ENCODE assay signal across 9 mouse cellular contexts in the genomic region with DNA sequence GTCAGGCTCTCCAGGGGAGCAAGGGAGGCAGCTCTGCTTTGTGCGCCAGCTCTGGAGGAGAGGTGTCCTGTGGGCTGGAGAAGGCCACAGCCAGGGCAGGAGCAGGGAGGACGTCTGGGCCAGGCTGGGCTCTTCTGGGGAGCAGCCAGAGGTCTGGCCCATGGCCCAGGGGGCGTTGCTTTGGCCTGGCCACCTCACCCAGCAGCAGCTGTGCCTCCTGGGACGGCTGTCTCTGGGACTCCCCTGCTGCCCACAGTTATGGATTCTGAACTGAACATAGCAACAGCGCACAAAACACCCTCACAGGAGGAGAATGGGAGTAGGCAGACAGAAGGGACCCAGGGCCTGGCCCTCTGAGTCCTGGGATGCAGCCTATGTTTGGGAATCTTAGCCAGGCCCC.
DNase-seq lines count a peak whose midpoint lies in the region; ATAC-seq and TF ChIP-seq lines count a peak whose summit lies in the region.
"Had no signal": no experiment of that assay in that cellular context is flagged by ENCODE, and none has a peak within 500 bp of the region (broad histone marks: within the 10 kb centered on the region; RNA-seq: fewer than 3 reads in every experiment).

No protein-coding gene starts in this region.

- no peaks in the 10 kb centered on the region for H3K9me3 ChIP-seq in intestine, embryonic 16.5 days (ENCODE audit: control insufficient read depth, low read length)
- H3K9me3 ChIP-seq in intestine, embryonic 15.5 days, result no peaks in the 10 kb centered on the region
- H3K9me3 ChIP-seq in intestine, postnatal 0 days (ENCODE audit: control insufficient read depth), result no peaks in the 10 kb centered on the region
- H3K9me3 ChIP-seq: hindbrain, embryonic 15.5 days had no signal

- no peak overlapping the region for H3K27ac ChIP-seq in intestine, embryonic 16.5 days (ENCODE audit: low read length)
- no peak overlapping the region for H3K27ac ChIP-seq in intestine, embryonic 15.5 days
- H3K27ac ChIP-seq in intestine, postnatal 0 days (ENCODE audit: low read depth, low read length), result no peak overlapping the region
- H3K27ac ChIP-seq: hindbrain, embryonic 15.5 days had no signal

- no peak overlapping the region for H3K4me2 ChIP-seq in intestine, embryonic 16.5 days (ENCODE audit: low read depth, low read length)
- no peak overlapping the region for H3K4me2 ChIP-seq in intestine, embryonic 15.5 days (replicated peaks)
- H3K4me2 ChIP-seq in intestine, postnatal 0 days (replicated peaks; ENCODE audit: low read depth), result no peak overlapping the region
- H3K4me2 ChIP-seq: hindbrain, embryonic 15.5 days had no signal

- no peak for TF ChIP-seq CTCF in intestine, postnatal 0 days (IDR thresholded peaks at IDR 0.05; ENCODE audit: low read depth)

- WGBS in intestine, embryonic 16.5 days, result 48% methylated on average over 5 of the region's 5 CpGs
- 61% methylated on average over 5 of the region's 5 CpGs for WGBS in intestine, embryonic 15.5 days
- WGBS in intestine, postnatal 0 days, result 54% methylated on average over 5 of the region's 5 CpGs

- no peaks in the 10 kb centered on the region; the same call in 1 of the 2 replicates for H3K4me1 ChIP-seq in intestine, embryonic 16.5 days (ENCODE audit: control insufficient read depth, insufficient read depth, low read length)
- H3K4me1 ChIP-seq in intestine, embryonic 15.5 days (replicated peaks), result peaks cover 5% of the 10 kb centered on the region; the same call in 1 of the 2 replicates
- no peaks in the 10 kb centered on the region for H3K4me1 ChIP-seq in intestine, postnatal 0 days (replicated peaks; ENCODE audit: control insufficient read depth, insufficient read depth, low read length)

- H3K9ac ChIP-seq in intestine, embryonic 16.5 days (ENCODE audit: low read depth, low read length), result 0 out of 2 replicates have a peak overlapping the region, but pooled peaks have one; percentile 24
- H3K9ac ChIP-seq in intestine, embryonic 15.5 days, result no peak overlapping the region
- no peak overlapping the region for H3K9ac ChIP-seq in intestine, postnatal 0 days (ENCODE audit: low read depth, low read length)
- H3K9ac ChIP-seq: hindbrain, embryonic 15.5 days had no signal

- no peaks in the 10 kb centered on the region for H3K36me3 ChIP-seq in intestine, embryonic 16.5 days (ENCODE audit: control insufficient read depth, insufficient read depth, low read length)
- H3K36me3 ChIP-seq in intestine, embryonic 15.5 days, result no peaks in the 10 kb centered on the region
- H3K36me3 ChIP-seq in intestine, postnatal 0 days (ENCODE audit: control insufficient read depth, insufficient read depth), result no peaks in the 10 kb centered on the region
- H3K36me3 ChIP-seq: hindbrain, embryonic 15.5 days had no signal

- intact Hi-C loops in gastrocnemius, postnatal 14 days (cut with DNase I; ENCODE audit: low total_unique reads), result no loop called here

- H3K4me3 ChIP-seq in intestine, embryonic 16.5 days (ENCODE audit: low read length), result no peak overlapping the region
- no peak overlapping the region for H3K4me3 ChIP-seq in intestine, embryonic 15.5 days (replicated peaks)
- H3K4me3 ChIP-seq in intestine, postnatal 0 days (ENCODE audit: low read depth, low read length), result no peak overlapping the region
- H3K4me3 ChIP-seq: hindbrain, embryonic 15.5 days had no signal

- no peaks in the 10 kb centered on the region for H3K27me3 ChIP-seq in intestine, embryonic 16.5 days (replicated peaks; ENCODE audit: control insufficient read depth, insufficient read depth, low read length)
- H3K27me3 ChIP-seq in intestine, embryonic 15.5 days (replicated peaks), result no peaks in the 10 kb centered on the region
- H3K27me3 ChIP-seq in intestine, postnatal 0 days (replicated peaks; ENCODE audit: control insufficient read depth, insufficient read depth, low read length), result no peaks in the 10 kb centered on the region
- H3K27me3 ChIP-seq: hindbrain, embryonic 15.5 days had no signal

- peak; percentile 83 for DNase-seq in adrenal gland, postnatal 14 days
- DNase-seq in gastrocnemius, postnatal 14 days, result peak; percentile 86
- peak; percentile 80 for DNase-seq in kidney, adult 9 months
- DNase-seq in lung, postnatal 4 days, result peak; percentile 37 to 74
- DNase-seq in thymus, postnatal 25 days, result no peak

- ATAC-seq in intestine, embryonic 16.5 days, result no peak
- no peak for ATAC-seq in intestine, embryonic 15.5 days
- no peak for ATAC-seq in intestine, postnatal 0 days
